Mouse (Mus musculus) olfactory bulb, adult 2 months (tissue): ENCODE measurements around the gene Il1rapl2.

Experiments
- CTCF ChIP-seq: fragments of 200-500 bp; IDR thresholded peaks from 2 replicates; pipeline ENCODE4 v1.5.1; 2012; ENCODE audit warnings: low read depth, mild to moderate bottlenecking, low read length, moderate library complexity; ENCODE audit not compliant: insufficient read depth
- POLR2A ChIP-seq: fragments of 200-500 bp; IDR thresholded peaks from 2 replicates; pipeline ENCODE4 v1.6.1; 2012; ENCODE audit warnings: mild to moderate bottlenecking, low read depth, low read length, moderate library complexity; ENCODE audit not compliant: insufficient read depth

DNA sequence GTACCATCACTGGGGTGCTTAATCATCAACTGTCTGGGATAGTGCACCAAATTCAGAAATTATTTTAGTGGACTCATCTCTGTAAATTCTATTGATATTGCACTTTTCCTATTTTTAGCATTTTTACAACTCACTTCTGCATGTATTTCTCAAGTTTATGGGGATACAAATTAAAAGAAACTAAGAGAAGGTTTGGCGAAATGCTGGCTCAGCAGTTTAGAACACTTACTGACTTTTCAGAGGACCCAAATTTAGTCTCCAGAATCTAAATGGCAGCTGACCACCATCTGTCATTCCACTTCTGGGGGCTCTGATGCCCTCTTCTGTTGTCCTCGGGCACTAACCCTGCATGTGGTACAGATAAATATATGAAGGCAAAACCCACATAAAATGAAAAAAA lies 22.1 kb upstream of the Il1rapl2 start:
- TF ChIP-seq POLR2A (no peak), CTCF (no peak)
